Mouse (Mus musculus) thymus, postnatal 14 days (tissue): ENCODE measurements around the gene Col5a1.

Experiments used
- DNase-seq: peaks from one replicate; pipeline ENCODE4 v3.0.0; 2021

The Col5a1 gene

GRCm38 (mm10) chr2:27923718-27924117, 37.5 kb downstream of the Col5a1 start:
- DNase-seq, result no peak

DNA sequence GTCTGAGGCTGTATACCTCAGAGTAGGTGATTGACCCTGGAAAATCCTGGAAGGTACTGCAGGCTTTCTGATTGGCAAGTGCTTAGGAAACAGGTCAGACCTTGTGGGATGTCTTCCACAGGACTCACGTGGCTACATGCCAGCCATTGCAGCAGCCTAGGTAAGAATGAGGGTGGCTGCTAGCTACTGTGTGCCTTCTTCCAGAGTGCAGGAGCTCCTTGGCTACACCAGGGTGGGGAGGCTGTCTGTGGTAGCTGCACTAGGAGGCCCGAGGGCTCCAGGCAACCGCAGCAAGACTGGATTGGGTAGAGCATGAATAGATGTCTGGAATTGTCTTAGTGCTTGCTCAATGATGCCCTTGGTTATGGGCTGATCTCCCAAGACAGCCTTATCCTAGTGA, 38.2 kb downstream of the Col5a1 start:
- DNase-seq, result no peak

GRCm38 (mm10) chr2:27926478-27927165, 40.4 kb downstream of the Col5a1 start:
- DNase-seq, result peak; percentile 10

DNA sequence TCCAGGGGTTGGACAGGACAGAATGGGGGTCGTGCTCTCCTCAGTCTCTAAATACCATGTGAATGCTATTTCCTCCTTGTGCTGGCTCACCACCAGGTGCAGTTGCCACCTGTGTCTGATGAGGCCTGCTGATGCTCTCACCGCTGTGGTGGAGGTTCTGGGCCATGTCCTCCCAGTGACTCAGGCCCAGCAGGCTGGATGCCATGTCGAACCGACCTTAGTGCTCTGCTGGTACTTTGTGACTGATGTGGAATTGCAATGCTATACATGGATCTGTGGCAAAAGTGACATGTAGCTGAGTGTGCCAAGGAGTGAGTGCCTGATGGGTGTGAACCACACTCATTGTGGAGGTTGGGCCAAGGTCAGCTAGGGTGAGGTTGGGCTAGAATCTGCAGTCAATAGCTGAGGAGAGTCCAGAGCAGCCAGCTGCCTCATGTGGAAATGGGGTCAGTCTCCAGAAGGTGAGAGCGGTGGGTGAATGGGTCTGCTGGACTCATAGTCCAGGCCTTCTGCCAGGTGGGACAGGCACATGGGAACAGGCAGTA, 44.3 kb downstream of the Col5a1 start:
- DNase-seq, result no peak

DNA sequence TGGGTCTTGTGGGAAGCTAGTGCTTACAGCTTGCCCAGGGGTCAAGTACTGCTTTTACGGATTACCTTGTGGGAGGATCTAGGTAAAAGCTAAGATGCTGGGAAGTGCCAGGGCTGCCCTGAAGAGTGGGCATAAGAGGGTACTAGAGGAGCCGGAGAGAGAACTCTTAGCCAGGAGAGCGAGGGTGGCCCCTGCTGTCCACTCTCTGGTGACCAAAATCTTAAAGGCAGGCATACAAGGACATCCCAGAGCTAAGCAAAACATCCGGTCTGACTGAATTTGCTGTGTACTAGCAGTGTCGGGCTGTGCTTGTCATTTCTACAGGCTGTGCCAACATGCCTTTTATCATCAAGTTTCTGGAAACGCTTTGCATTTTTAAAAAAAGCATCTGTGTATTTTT, 44.9 kb downstream of the Col5a1 start:
- no peak for DNase-seq

GRCm38 (mm10) chr2:27931971-27932370, 45.7 kb downstream of the Col5a1 start:
- DNase-seq, result no peak

- DNase-seq, result no peak
Observed at GRCm38 (mm10) chr2:27934269-27934668, 48.0 kb downstream of the Col5a1 start.

DNA sequence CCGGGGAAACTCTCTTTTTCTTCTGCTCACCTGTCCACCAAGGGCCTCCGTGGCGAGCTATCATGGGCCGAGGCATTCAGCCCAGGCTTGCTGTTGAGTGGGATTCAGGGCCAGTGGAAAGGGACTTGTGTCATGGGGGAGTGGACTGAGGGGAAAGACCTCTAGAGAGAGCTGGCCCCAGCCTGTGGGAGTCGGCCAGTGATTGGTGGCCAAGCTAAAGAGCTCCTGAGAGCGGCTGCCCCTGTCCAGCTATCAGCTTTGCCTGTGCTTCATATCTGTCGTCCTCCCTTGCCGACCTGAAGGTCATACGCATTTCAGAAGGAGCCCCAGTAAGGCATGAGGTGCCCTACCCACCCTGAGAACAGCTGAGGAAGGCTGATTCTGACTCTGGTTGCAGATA, 48.6 kb downstream of the Col5a1 start:
- no peak for DNase-seq

DNA sequence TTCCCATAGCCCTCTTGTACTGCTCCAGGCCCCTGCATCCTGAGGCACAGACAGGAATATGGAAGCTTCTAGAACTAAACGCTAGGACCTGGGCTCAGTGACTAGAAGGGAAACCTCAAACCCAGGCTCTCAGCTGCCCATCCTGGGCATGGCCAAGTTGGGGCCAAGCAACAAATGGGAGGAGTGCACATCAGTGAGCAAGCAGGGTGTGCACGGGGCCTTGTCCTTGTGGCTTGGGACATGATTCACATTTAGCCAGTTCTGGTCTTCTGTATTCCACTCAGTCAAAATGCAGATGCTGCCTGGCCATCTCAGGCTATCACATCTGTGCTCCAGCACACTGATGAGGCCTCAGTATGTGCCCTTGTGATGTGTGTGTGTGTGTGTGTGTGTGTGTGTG, 49.2 kb downstream of the Col5a1 start:
- no peak for DNase-seq

GRCm38 (mm10) chr2:27936607-27937191, 50.5 kb downstream of the Col5a1 start:
- DNase-seq, result no peak

DNA sequence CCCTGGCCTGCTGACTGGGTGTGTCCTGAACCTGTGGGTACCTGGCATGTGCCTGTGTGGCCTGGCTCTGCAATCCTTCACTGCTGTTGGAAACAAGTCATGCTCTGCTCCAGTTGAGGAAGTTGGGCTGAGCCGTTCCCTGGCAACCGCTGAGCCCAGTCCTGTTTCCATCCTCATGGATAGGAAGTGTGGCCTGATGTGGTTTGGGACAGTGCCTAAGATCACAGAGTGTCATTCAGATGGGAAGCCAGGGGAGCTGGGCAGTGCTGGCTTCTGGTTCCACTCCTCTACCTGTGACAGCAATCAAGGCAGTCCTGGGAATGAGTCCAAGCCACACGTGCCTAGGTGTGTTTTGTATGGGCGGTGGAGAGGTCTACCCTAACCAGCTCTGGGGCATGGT, 53.2 kb downstream of the Col5a1 start:
- no peak for DNase-seq

GRCm38 (mm10) chr2:27940144-27940543, 53.9 kb downstream of the Col5a1 start:
- no peak for DNase-seq

DNA sequence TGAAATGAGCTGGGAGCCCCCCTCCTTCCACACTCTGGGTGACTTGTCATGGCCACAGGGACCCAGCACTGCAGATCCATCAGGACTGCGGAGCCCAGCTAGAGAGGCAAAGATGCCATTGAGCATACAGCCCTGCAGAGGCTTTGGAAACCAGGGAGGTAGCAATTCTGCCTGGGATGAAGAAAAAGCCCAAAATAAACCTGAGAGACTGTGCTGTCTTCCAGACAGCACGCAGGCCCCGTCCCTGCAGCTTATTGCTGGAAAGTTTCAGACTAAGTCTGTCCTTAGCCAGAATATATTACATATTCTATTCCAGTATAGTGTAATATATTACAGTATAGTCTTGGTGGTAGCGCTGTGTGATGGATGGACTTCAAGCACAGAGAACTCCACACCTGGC, 61.0 kb downstream of the Col5a1 start:
- no peak for DNase-seq

GRCm38 (mm10) chr2:27947917-27948316, 61.7 kb downstream of the Col5a1 start:
- no peak for DNase-seq

DNA sequence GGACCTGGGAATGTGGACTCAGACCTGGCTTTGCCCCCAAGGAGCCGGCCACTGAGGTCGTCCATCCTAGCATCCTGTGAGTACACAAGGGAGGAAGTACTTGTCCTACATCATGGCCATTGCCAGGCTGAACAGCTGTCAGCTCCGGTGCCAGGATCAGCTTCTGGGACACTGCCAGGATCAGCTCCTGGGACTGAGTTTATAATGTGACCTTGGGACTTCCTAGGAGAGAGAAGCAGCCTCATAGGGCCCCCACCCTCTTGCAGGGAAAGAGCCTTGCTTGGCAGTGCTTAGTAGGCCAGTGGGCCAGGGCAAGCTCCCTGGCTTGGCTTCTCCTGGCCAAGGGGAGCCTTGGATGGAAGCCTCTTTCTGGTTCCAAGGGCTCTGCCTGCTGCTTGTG, 67.6 kb downstream of the Col5a1 start:
- no peak for DNase-seq

GRCm38 (mm10) chr2:27954924-27955323, 68.7 kb downstream of the Col5a1 start:
- DNase-seq, result no peak

- no peak for DNase-seq
Observed at GRCm38 (mm10) chr2:27956751-27957150, 70.5 kb downstream of the Col5a1 start.

- no peak for DNase-seq
Observed at GRCm38 (mm10) chr2:27957184-27957583, 71.0 kb downstream of the Col5a1 start.

DNA sequence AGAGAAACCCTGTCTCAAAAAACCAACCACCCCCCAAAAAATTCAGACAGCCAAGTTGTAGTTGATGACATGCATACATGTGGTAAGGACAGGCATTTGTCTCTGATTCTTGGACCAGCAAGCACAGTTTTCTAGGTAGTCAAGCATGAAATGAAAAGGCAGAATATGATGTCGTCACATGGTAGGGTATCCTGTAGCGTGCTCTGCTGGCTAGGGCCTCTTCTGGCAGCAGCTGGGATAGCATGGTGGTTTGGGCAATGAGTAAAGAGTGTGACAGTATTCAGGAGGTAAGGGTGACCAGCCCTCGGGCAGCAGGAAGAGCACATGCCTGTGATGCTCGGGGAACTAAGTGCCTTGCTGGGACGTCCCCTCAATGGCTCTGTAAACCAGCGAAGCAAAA, 73.0 kb downstream of the Col5a1 start:
- DNase-seq, result no peak

DNA sequence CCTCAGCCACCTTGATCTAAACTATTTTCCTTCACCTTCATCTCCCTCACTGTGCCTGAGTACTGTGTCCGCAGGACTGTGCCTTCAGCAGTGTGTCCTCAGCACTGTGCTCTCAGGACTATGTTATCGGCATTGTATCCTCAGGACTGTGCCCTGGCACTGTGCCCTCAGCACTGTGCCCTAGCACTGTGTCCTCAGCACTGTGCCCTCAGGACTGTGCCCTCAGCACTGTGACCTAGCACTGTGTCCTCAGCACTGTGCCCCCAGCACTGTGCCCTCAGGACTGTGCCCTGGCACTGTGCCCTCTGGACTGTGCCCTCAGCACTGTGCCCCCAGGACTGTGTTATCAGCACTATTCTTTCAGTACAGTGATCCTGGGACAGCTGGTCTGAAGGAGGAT, 75.0 kb downstream of the Col5a1 start:
- DNase-seq, result no peak

GRCm38 (mm10) chr2:27962406-27962805, 76.2 kb downstream of the Col5a1 start:
- no peak for DNase-seq

- peak; percentile 4 for DNase-seq
Observed at GRCm38 (mm10) chr2:27969158-27969557, 82.9 kb downstream of the Col5a1 start.

DNA sequence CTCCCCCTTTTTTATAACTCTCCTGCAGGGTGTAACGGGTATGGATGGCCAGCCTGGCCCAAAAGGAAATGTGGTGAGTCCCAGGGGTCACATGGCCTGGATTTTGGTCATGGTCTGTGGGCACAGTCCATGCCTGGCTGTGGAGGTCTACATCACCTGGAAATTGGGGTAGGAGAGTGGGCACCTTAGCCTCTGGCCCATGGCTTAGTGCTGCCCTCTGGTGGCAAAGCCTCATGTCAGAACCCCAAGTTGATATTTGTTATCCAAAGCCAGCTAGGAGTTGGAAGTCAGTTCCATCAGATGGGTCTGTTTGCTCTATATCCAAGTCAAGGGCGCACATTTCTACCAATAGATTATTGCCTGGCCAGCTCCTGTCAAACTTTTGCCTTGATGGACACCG, 87.6 kb downstream of the Col5a1 start:
- DNase-seq, result peak; percentile 53

- DNase-seq, result no peak
Observed at GRCm38 (mm10) chr2:27975786-27976185, 89.6 kb downstream of the Col5a1 start.

DNA sequence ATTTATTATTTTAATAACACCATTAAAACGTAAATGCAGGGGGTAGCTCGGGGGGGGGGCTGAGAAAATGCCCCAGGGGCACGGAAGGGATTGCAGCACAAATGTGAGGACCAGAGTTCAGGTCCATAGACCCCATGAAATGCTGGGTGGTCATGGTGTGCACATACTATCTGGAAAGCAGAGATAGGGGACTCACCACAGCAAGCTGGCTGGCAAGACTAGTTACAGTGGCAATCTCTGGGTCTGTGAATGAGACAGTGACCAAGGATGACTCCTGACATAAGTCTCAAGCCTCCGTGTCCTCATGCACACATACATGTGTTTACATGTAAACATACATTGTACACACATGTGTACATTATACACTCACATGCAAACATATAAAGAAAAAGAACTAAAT, 90.3 kb downstream of the Col5a1 start:
- DNase-seq, result no peak
